Mouse (Mus musculus) ES-E14 (cell line): ENCODE results near the gene Lsg1.

Experiments
- CHD2 ChIP-seq: IDR thresholded peaks from 2 replicates; pipeline ENCODE4 v1.6.1; 2014; ENCODE audit warnings: mild to moderate bottlenecking, low read depth, low read length, inconsistent platforms
- MAFK ChIP-seq: IDR thresholded peaks from 2 replicates; pipeline ENCODE4 v1.6.1; 2014; ENCODE audit warnings: mild to moderate bottlenecking, low read depth, low read length, inconsistent platforms; ENCODE audit not compliant: insufficient read depth
- ZNF384 ChIP-seq: IDR thresholded peaks from 2 replicates; pipeline ENCODE4 v1.6.1; 2012; ENCODE audit warnings: low read depth, low read length, inconsistent platforms

- no peak for TF ChIP-seq MAFK
- no peak for TF ChIP-seq ZNF384
- no peak for TF ChIP-seq CHD2
Observed at GRCm38 (mm10) chr16:30627586-30628337, 40.4 kb upstream of the Lsg1 start.
